Mouse (Mus musculus): Measurements from ENCODE around the gene Hfe. TPM values are rescaled to one million over a fixed set of nuclear protein-coding genes. Genes with fewer than 3 reads are reported as not detected.
"Not testable (repeated sequence)": the region's sequence is repeated elsewhere in the genome, so short reads cannot be mapped to it uniquely, and the experiment has no call there.

Hfe gene
- polyA plus RNA-seq (2016; fragmentation: Nextera tagmentation; extraction: Ambion mirVana): 1.5 and 2.0 TPM in 2 replicates

GRCm38 (mm10) chr13:23710374-23711089 is at the start of gene Hfe:
Hfe (minus strand) TSS chr13:23710854.
- Histone ChIP-seq H3K4me3 (peak within 1 kb of the TSS; percentile 56), H3K36me3 (replicated peaks) (no peaks in the 10 kb centered on the region), H3K4me1 (peaks cover 37% of the 10 kb centered on the region), H3K9me3 (no peaks in the 10 kb centered on the region), H3K27ac (replicated peaks) (peak within 1 kb of the TSS; percentile 81), H3K27me3 (replicated peaks; ENCODE audit: low read depth, poor library complexity, severe bottlenecking) (peaks cover 8% of the 10 kb centered on the region)
- DNase-seq (ENCODE audit: low spot score): peak; percentile 66
- WGBS: 2% methylated on average over 17 of the region's 17 CpGs

- no peak for DNase-seq (ENCODE audit: low spot score)
- Histone ChIP-seq H3K27me3 (replicated peaks; ENCODE audit: low read depth, poor library complexity, severe bottlenecking) (no peaks in the 10 kb centered on the region), H3K27ac (replicated peaks) (peak overlapping the region; percentile 92), H3K4me1 (peaks cover 46% of the 10 kb centered on the region), H3K9me3 (no peaks in the 10 kb centered on the region), H3K4me3 (peak overlapping the region; percentile 70), H3K36me3 (replicated peaks) (no peaks in the 10 kb centered on the region)
- WGBS: 65% methylated on average over 1 of the region's 1 CpGs
Measured at GRCm38 (mm10) chr13:23759916-23760239, 49.2 kb upstream of the Hfe start.

- Histone ChIP-seq H3K27me3 (replicated peaks; ENCODE audit: low read depth, poor library complexity, severe bottlenecking) (no peaks in the 10 kb centered on the region), H3K9me3 (no peaks in the 10 kb centered on the region), H3K27ac (replicated peaks) (peak overlapping the region; percentile 92), H3K4me3 (no peak overlapping the region), H3K4me1 (peaks cover 40% of the 10 kb centered on the region), H3K36me3 (replicated peaks) (no peaks in the 10 kb centered on the region)
- no peak for DNase-seq (ENCODE audit: low spot score)
- WGBS: 82% methylated on average over 3 of the region's 3 CpGs
Measured at GRCm38 (mm10) chr13:23759251-23759771, 48.7 kb upstream of the Hfe start.

- WGBS: 48% methylated on average over 3 of the region's 3 CpGs
- Histone ChIP-seq H3K9me3 (no peaks in the 10 kb centered on the region), H3K4me3 (peak overlapping the region; percentile 60), H3K27ac (replicated peaks) (peak overlapping the region; percentile 92), H3K4me1 (peaks cover 33% of the 10 kb centered on the region), H3K27me3 (replicated peaks; ENCODE audit: low read depth, poor library complexity, severe bottlenecking) (no peaks in the 10 kb centered on the region), H3K36me3 (replicated peaks) (no peaks in the 10 kb centered on the region)
- DNase-seq (ENCODE audit: low spot score): no peak
Measured at GRCm38 (mm10) chr13:23757921-23758320, 47.3 kb upstream of the Hfe start.

- Histone ChIP-seq H3K36me3 (replicated peaks) (no peaks in the 10 kb centered on the region), H3K4me3 (peak overlapping the region; percentile 60), H3K27ac (replicated peaks) (peak overlapping the region; percentile 92), H3K27me3 (replicated peaks; ENCODE audit: low read depth, poor library complexity, severe bottlenecking) (no peaks in the 10 kb centered on the region), H3K4me1 (peaks cover 27% of the 10 kb centered on the region), H3K9me3 (no peaks in the 10 kb centered on the region)
- DNase-seq (ENCODE audit: low spot score): peak; percentile 75
- 1% methylated on average over 21 of the region's 23 CpGs for WGBS
Measured at GRCm38 (mm10) chr13:23757211-23757773, 46.6 kb upstream of the Hfe start.

- Histone ChIP-seq H3K9me3 (no peaks in the 10 kb centered on the region), H3K27ac (replicated peaks) (peak within 1 kb of the TSS; percentile 92), H3K4me3 (peak within 1 kb of the TSS; percentile 60), H3K36me3 (replicated peaks) (no peaks in the 10 kb centered on the region), H3K27me3 (replicated peaks; ENCODE audit: low read depth, poor library complexity, severe bottlenecking) (no peaks in the 10 kb centered on the region), H3K4me1 (peaks cover 27% of the 10 kb centered on the region)
- DNase-seq (ENCODE audit: low spot score): peak; percentile 91
- under 1% methylated on average over 17 of the region's 22 CpGs for WGBS
Measured at GRCm38 (mm10) chr13:23756790-23757189, 46.1 kb upstream of the Hfe start, which contains the start of gene Hist1h4b. Hist1h4b (plus strand) TSS chr13:23757013.

GRCm38 (mm10) chr13:23755000-23755399 is 44.3 kb upstream of the Hfe start:
- no peaks in the 10 kb centered on the region for H3K36me3 ChIP-seq (replicated peaks)
- H3K27ac ChIP-seq (replicated peaks): peak overlapping the region; percentile 85
- H3K4me3 ChIP-seq: no peak overlapping the region
- H3K27me3 ChIP-seq (replicated peaks; ENCODE audit: low read depth, poor library complexity, severe bottlenecking): no peaks in the 10 kb centered on the region
- H3K4me1 ChIP-seq: peaks cover 21% of the 10 kb centered on the region
- no peak for DNase-seq (ENCODE audit: low spot score)
- H3K9me3 ChIP-seq: no peaks in the 10 kb centered on the region

- Histone ChIP-seq H3K4me3 (peak overlapping the region; percentile 61), H3K4me1 (peaks cover 18% of the 10 kb centered on the region), H3K9me3 (no peaks in the 10 kb centered on the region), H3K27ac (replicated peaks) (peak overlapping the region; percentile 91), H3K36me3 (replicated peaks) (no peaks in the 10 kb centered on the region), H3K27me3 (replicated peaks; ENCODE audit: low read depth, poor library complexity, severe bottlenecking) (no peaks in the 10 kb centered on the region)
- WGBS: 64% methylated on average over 4 of the region's 4 CpGs
- DNase-seq (ENCODE audit: low spot score): no peak
Measured at GRCm38 (mm10) chr13:23753314-23754078, 42.8 kb upstream of the Hfe start.

GRCm38 (mm10) chr13:23752742-23753172 is 42.1 kb upstream of the Hfe start:
- H3K36me3 ChIP-seq (replicated peaks): no peaks in the 10 kb centered on the region
- peak overlapping the region; percentile 91 for H3K27ac ChIP-seq (replicated peaks)
- H3K4me3 ChIP-seq: peak overlapping the region; percentile 61
- no peaks in the 10 kb centered on the region for H3K27me3 ChIP-seq (replicated peaks; ENCODE audit: low read depth, poor library complexity, severe bottlenecking)
- no peaks in the 10 kb centered on the region for H3K9me3 ChIP-seq
- DNase-seq (ENCODE audit: low spot score): no peak
- peaks cover 21% of the 10 kb centered on the region for H3K4me1 ChIP-seq
- 3% methylated on average over 6 of the region's 6 CpGs for WGBS

GRCm38 (mm10) chr13:23752067-23752741 is 41.5 kb upstream of the Hfe start, which contains the start of gene Hist1h3b:
Hist1h3b (plus strand) TSS chr13:23752267.
- peak; percentile 90 for DNase-seq (ENCODE audit: low spot score)
- not testable (repeated sequence) for H3K36me3 ChIP-seq (replicated peaks); H3K9me3 ChIP-seq; H3K27me3 ChIP-seq (replicated peaks; ENCODE audit: low read depth, poor library complexity, severe bottlenecking)
- WGBS: under 1% methylated on average over 19 of the region's 47 CpGs
- H3K27ac ChIP-seq (replicated peaks): peak within 1 kb of the TSS; percentile 98
- H3K4me3 ChIP-seq: peak within 1 kb of the TSS; percentile 61
- peaks cover 21% of the 10 kb centered on the region for H3K4me1 ChIP-seq

GRCm38 (mm10) chr13:23751478-23751956 is 40.9 kb upstream of the Hfe start:
- peaks cover 21% of the 10 kb centered on the region for H3K4me1 ChIP-seq
- H3K27ac ChIP-seq (replicated peaks): peak overlapping the region; percentile 98
- no peak for DNase-seq (ENCODE audit: low spot score)
- 1% methylated on average over 11 of the region's 11 CpGs for WGBS
- no peaks in the 10 kb centered on the region for H3K9me3 ChIP-seq
- H3K36me3 ChIP-seq (replicated peaks): no peaks in the 10 kb centered on the region
- peak overlapping the region; percentile 58 for H3K4me3 ChIP-seq
- no peaks in the 10 kb centered on the region for H3K27me3 ChIP-seq (replicated peaks; ENCODE audit: low read depth, poor library complexity, severe bottlenecking)
